Mouse (Mus musculus): ENCODE data around the gene Prpf6.

DNA sequence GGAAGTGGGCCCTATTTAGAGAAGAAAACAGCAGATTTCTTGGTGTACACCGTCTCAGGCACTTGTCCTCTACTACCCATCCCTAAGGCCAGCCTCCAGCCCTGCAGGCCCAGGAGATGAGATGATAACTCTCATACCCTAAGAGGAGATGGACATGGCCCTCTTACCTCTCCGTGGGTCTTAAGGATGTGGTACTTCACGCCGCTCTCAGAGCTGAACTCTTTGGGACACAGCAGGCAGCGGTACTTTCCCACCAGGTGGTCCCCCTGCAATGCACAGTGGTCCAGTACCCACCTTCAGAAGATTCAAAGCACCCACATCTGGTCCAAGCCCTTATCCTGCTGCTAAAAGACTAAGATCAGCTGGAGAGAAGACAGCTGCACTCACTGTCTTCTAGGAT is 6.2 kb upstream of the Prpf6 start:
- TF ChIP-seq CTCF (IDR thresholded peaks at IDR 0.05; ENCODE audit: control insufficient read depth, insufficient read depth, low read length) (no peak), POLR2A (IDR thresholded peaks at IDR 0.05; ENCODE audit: borderline replicate concordance, control insufficient read depth, low read depth, low read length) (no peak)
